Mouse (Mus musculus): Measurements from ENCODE around the gene Il1rl2.

The Il1rl2 gene

GRCm38 (mm10) chr1:40324955-40325702 lies 719 bp downstream of the Il1rl2 start:
- no peak for DNase-seq (ENCODE audit: low read depth, low spot score)

- DNase-seq (ENCODE audit: low read depth, low spot score): no peak
Measured at GRCm38 (mm10) chr1:40325711-40326327, 1.4 kb downstream of the Il1rl2 start.

GRCm38 (mm10) chr1:40327604-40328003 lies 3.2 kb downstream of the Il1rl2 start:
- no peak for DNase-seq (ENCODE audit: low read depth, low spot score)

GRCm38 (mm10) chr1:40329526-40329925 lies 5.1 kb downstream of the Il1rl2 start:
- DNase-seq (ENCODE audit: low read depth, low spot score): no peak

GRCm38 (mm10) chr1:40330181-40330580 lies 5.8 kb downstream of the Il1rl2 start:
- no peak for DNase-seq (ENCODE audit: low read depth, low spot score)

- DNase-seq (ENCODE audit: low read depth, low spot score): no peak
Measured at GRCm38 (mm10) chr1:40339346-40339745, 14.9 kb downstream of the Il1rl2 start.

- no peak for DNase-seq (ENCODE audit: low read depth, low spot score)
Measured at GRCm38 (mm10) chr1:40340102-40340501, 15.7 kb downstream of the Il1rl2 start.

- DNase-seq (ENCODE audit: low read depth, low spot score): no peak
Measured at GRCm38 (mm10) chr1:40352158-40352903, 27.9 kb downstream of the Il1rl2 start.

GRCm38 (mm10) chr1:40352904-40353286 lies 28.5 kb downstream of the Il1rl2 start:
- DNase-seq (ENCODE audit: low read depth, low spot score): no peak

- DNase-seq (ENCODE audit: low read depth, low spot score): no peak
Measured at GRCm38 (mm10) chr1:40354665-40355064, 30.3 kb downstream of the Il1rl2 start.

GRCm38 (mm10) chr1:40355431-40355843 lies 31.0 kb downstream of the Il1rl2 start:
- no peak for DNase-seq (ENCODE audit: low read depth, low spot score)

GRCm38 (mm10) chr1:40355904-40356521 lies 31.6 kb downstream of the Il1rl2 start:
- DNase-seq (ENCODE audit: low read depth, low spot score): no peak

- no peak for DNase-seq (ENCODE audit: low read depth, low spot score)
Measured at GRCm38 (mm10) chr1:40357921-40358320, 33.5 kb downstream of the Il1rl2 start.

GRCm38 (mm10) chr1:40358351-40358750 lies 33.9 kb downstream of the Il1rl2 start:
- no peak for DNase-seq (ENCODE audit: low read depth, low spot score)

GRCm38 (mm10) chr1:40358771-40359181 lies 34.4 kb downstream of the Il1rl2 start:
- no peak for DNase-seq (ENCODE audit: low read depth, low spot score)

GRCm38 (mm10) chr1:40359731-40360130 lies 35.3 kb downstream of the Il1rl2 start:
- no peak for DNase-seq (ENCODE audit: low read depth, low spot score)

GRCm38 (mm10) chr1:40360969-40361368 lies 36.6 kb downstream of the Il1rl2 start:
- no peak for DNase-seq (ENCODE audit: low read depth, low spot score)

GRCm38 (mm10) chr1:40361596-40361995 lies 37.2 kb downstream of the Il1rl2 start:
- DNase-seq (ENCODE audit: low read depth, low spot score): no peak

- DNase-seq (ENCODE audit: low read depth, low spot score): no peak
Measured at GRCm38 (mm10) chr1:40362784-40363183, 38.4 kb downstream of the Il1rl2 start.

- DNase-seq (ENCODE audit: low read depth, low spot score): no peak
Measured at GRCm38 (mm10) chr1:40372951-40373350, 48.5 kb downstream of the Il1rl2 start.

- DNase-seq (ENCODE audit: low read depth, low spot score): no peak
Measured at GRCm38 (mm10) chr1:40375148-40375547, 50.7 kb downstream of the Il1rl2 start.

- DNase-seq (ENCODE audit: low read depth, low spot score): no peak
Measured at GRCm38 (mm10) chr1:40376745-40377144, 52.3 kb downstream of the Il1rl2 start.

Data from retina, postnatal 7 days (tissue).